Mouse (Mus musculus) heart, embryonic 15.5 days (tissue): ENCODE results near the gene Gm29427. TPM values are rescaled to one million over a fixed set of nuclear protein-coding genes. Genes with fewer than 3 reads are reported as not detected.

Experiments used
- ATAC-seq: fragments of 200-750 bp; cut with Nextera tagmentation; replicated peaks from 2 replicates; pipeline ENCODE4 v1.8.0; 2017; ENCODE audit warnings: low read depth, moderate TSS enrichment; ENCODE audit not compliant: insufficient number of reproducible peaks, insufficient read depth, low FRiP score
- H3K27ac ChIP-seq: fragments of 300-500 bp; sonication (generic); 2 replicates; pipeline ENCODE4 v1.5.1; 2015; ENCODE audit warnings: mild to moderate bottlenecking, inconsistent platforms
- H3K27me3 ChIP-seq: fragments of 300-500 bp; sonication (generic); 2 replicates; pipeline ENCODE4 v1.6.1; 2015; ENCODE audit warnings: inconsistent platforms
- H3K36me3 ChIP-seq: fragments of 300-500 bp; sonication (generic); 2 replicates; pipeline ENCODE4 v1.6.1; 2015; ENCODE audit warnings: mild to moderate bottlenecking, inconsistent platforms
- H3K4me1 ChIP-seq: fragments of 300-500 bp; sonication (generic); replicated peaks from 2 replicates; pipeline ENCODE4 v1.6.1; 2015; ENCODE audit warnings: inconsistent platforms
- H3K4me2 ChIP-seq: fragments of 300-500 bp; sonication (generic); 2 replicates; pipeline ENCODE4 v1.6.1; 2015; ENCODE audit warnings: inconsistent platforms, mild to moderate bottlenecking, moderate library complexity
- H3K4me3 ChIP-seq: fragments of 300-500 bp; sonication (generic); 2 replicates; pipeline ENCODE4 v1.5.1; 2015; ENCODE audit warnings: mild to moderate bottlenecking, inconsistent platforms
- H3K9ac ChIP-seq: fragments of 300-500 bp; sonication (generic); 2 replicates; pipeline ENCODE4 v1.6.1; 2015; ENCODE audit warnings: mild to moderate bottlenecking, inconsistent platforms
- H3K9me3 ChIP-seq: fragments of 300-500 bp; sonication (generic); replicated peaks from 2 replicates; pipeline ENCODE4 v1.6.1; 2016; ENCODE audit warnings: inconsistent platforms
- WGBS: fragments of 180-500 bp; shearing (Covaris S2); methylation state at CpG from one replicate; pipeline ENCODE4 v1.1.7; 2015; ENCODE audit warnings: mixed read lengths; 5-methylcytosine and 5-hydroxymethylcytosine counted together
- polyA plus RNA-seq: library from polyadenylated mRNA; unstranded; fragments of >200 nt; fragmentation: Nextera tagmentation; extraction: Ambion mirVana; gene quantifications from 2 replicates; pipeline ENCODE4 v1.2.1, GENCODE M21; 2015

The Gm29427 gene
- polyA plus RNA-seq, 1 experiment from 2014 or later, result not detected

- 36% methylated on average over 15 of the region's 15 CpGs for WGBS
- Histone ChIP-seq H3K9me3 (no peaks in the 10 kb centered on the region), H3K4me3 (no peak overlapping the region), H3K27ac (peak overlapping the region; percentile 52), H3K27me3 (0 out of 2 replicates have a peak, but pooled peaks cover 5% of the 10 kb centered on the region), H3K4me2 (peak overlapping the region; percentile 36), H3K4me1 (peaks cover 17% of the 10 kb centered on the region), H3K9ac (peak overlapping the region; percentile 16; the same call in 1 of the 2 replicates), H3K36me3 (no peaks in the 10 kb centered on the region)
- ATAC-seq, result peak; percentile 39; the same call in 1 of the 2 replicates
These were observed 25.5 kb upstream of the Gm29427 start for GRCm38 (mm10) chr1:130740781-130741720.

- Histone ChIP-seq H3K4me2 (no peak overlapping the region), H3K4me1 (peaks cover 17% of the 10 kb centered on the region), H3K27ac (no peak overlapping the region), H3K9me3 (no peaks in the 10 kb centered on the region), H3K4me3 (no peak overlapping the region), H3K36me3 (no peaks in the 10 kb centered on the region), H3K9ac (no peak overlapping the region), H3K27me3 (0 out of 2 replicates have a peak, but pooled peaks cover 5% of the 10 kb centered on the region)
- 40% methylated on average over 4 of the region's 4 CpGs for WGBS
- ATAC-seq, result no peak
These were observed 24.6 kb upstream of the Gm29427 start for GRCm38 (mm10) chr1:130740227-130740648.

- H3K27me3 ChIP-seq, result 0 out of 2 replicates have a peak, but pooled peaks cover 5% of the 10 kb centered on the region
- no peak overlapping the region for H3K9ac ChIP-seq
- no peak overlapping the region for H3K27ac ChIP-seq
- peaks cover 22% of the 10 kb centered on the region for H3K4me1 ChIP-seq
- no peaks in the 10 kb centered on the region for H3K36me3 ChIP-seq
- no peaks in the 10 kb centered on the region for H3K9me3 ChIP-seq
- WGBS, result 82% methylated on average over 3 of the region's 3 CpGs
- H3K4me3 ChIP-seq, result no peak overlapping the region
- H3K4me2 ChIP-seq, result no peak overlapping the region
- ATAC-seq, result no peak
These were observed 24.0 kb upstream of the Gm29427 start for GRCm38 (mm10) chr1:130739636-130740035.

- no peak overlapping the region for H3K4me2 ChIP-seq
- no peak overlapping the region for H3K9ac ChIP-seq
- no peaks in the 10 kb centered on the region for H3K36me3 ChIP-seq
- peaks cover 22% of the 10 kb centered on the region for H3K4me1 ChIP-seq
- WGBS, result 74% methylated on average over 3 of the region's 3 CpGs
- 0 out of 2 replicates have a peak, but pooled peaks cover 5% of the 10 kb centered on the region for H3K27me3 ChIP-seq
- H3K4me3 ChIP-seq, result no peak overlapping the region
- no peak for ATAC-seq
- no peak overlapping the region for H3K27ac ChIP-seq
- H3K9me3 ChIP-seq, result no peaks in the 10 kb centered on the region
These were observed 23.0 kb upstream of the Gm29427 start for GRCm38 (mm10) chr1:130738551-130739106.

- peaks cover 26% of the 10 kb centered on the region for H3K4me1 ChIP-seq
- no peak overlapping the region for H3K9ac ChIP-seq
- no peaks in the 10 kb centered on the region for H3K9me3 ChIP-seq
- H3K4me2 ChIP-seq, result no peak overlapping the region
- no peak overlapping the region for H3K4me3 ChIP-seq
- H3K36me3 ChIP-seq, result no peaks in the 10 kb centered on the region
- H3K27me3 ChIP-seq, result 0 out of 2 replicates have a peak, but pooled peaks cover 5% of the 10 kb centered on the region
- H3K27ac ChIP-seq, result no peak overlapping the region
- WGBS, result 85% methylated on average over 7 of the region's 7 CpGs
- no peak for ATAC-seq
These were observed 22.3 kb upstream of the Gm29427 start for GRCm38 (mm10) chr1:130737916-130738315.

- H3K36me3 ChIP-seq, result no peaks in the 10 kb centered on the region
- ATAC-seq, result no peak
- WGBS, result 47% methylated on average over 11 of the region's 11 CpGs
- H3K9me3 ChIP-seq, result no peaks in the 10 kb centered on the region
- no peak overlapping the region for H3K4me2 ChIP-seq
- no peak overlapping the region for H3K9ac ChIP-seq
- 0 out of 2 replicates have a peak, but pooled peaks cover 5% of the 10 kb centered on the region for H3K27me3 ChIP-seq
- H3K27ac ChIP-seq, result no peak overlapping the region
- peaks cover 26% of the 10 kb centered on the region for H3K4me1 ChIP-seq
- no peak overlapping the region for H3K4me3 ChIP-seq
These were observed 21.8 kb upstream of the Gm29427 start for GRCm38 (mm10) chr1:130737411-130737881.

GRCm38 (mm10) chr1:130734852-130735251 lies 19.3 kb upstream of the Gm29427 start:
- Histone ChIP-seq H3K36me3 (no peaks in the 10 kb centered on the region), H3K4me1 (peaks cover 19% of the 10 kb centered on the region), H3K27me3 (0 out of 2 replicates have a peak, but pooled peaks cover 5% of the 10 kb centered on the region), H3K27ac (no peak overlapping the region), H3K9ac (no peak overlapping the region), H3K9me3 (no peaks in the 10 kb centered on the region), H3K4me3 (no peak overlapping the region), H3K4me2 (no peak overlapping the region)
- no peak for ATAC-seq
- 50% methylated on average over 8 of the region's 8 CpGs for WGBS

- H3K4me3 ChIP-seq, result no peak overlapping the region
- no peaks in the 10 kb centered on the region for H3K9me3 ChIP-seq
- no peak for ATAC-seq
These were observed 18.9 kb upstream of the Gm29427 start for GRCm38 (mm10) chr1:130734452-130734851.

GRCm38 (mm10) chr1:130733671-130734070 lies 18.1 kb upstream of the Gm29427 start:
- Histone ChIP-seq H3K9ac (no peak overlapping the region), H3K4me2 (no peak overlapping the region), H3K9me3 (no peaks in the 10 kb centered on the region), H3K27me3 (0 out of 2 replicates have a peak, but pooled peaks cover 5% of the 10 kb centered on the region), H3K36me3 (no peaks in the 10 kb centered on the region), H3K27ac (no peak overlapping the region), H3K4me3 (no peak overlapping the region), H3K4me1 (peaks cover 19% of the 10 kb centered on the region)
- 86% methylated on average over 4 of the region's 4 CpGs for WGBS
- no peak for ATAC-seq

More at GRCm38 (mm10) chr1:130734452-130734851, 18.9 kb upstream of the Gm29427 start:
- Histone ChIP-seq H3K27me3 (0 out of 2 replicates have a peak, but pooled peaks cover 5% of the 10 kb centered on the region), H3K36me3 (no peaks in the 10 kb centered on the region), H3K27ac (no peak overlapping the region), H3K4me2 (no peak overlapping the region), H3K4me1 (peaks cover 19% of the 10 kb centered on the region), H3K9ac (no peak overlapping the region)
- 56% methylated on average over 5 of the region's 5 CpGs for WGBS

- H3K27me3 ChIP-seq, result 0 out of 2 replicates have a peak, but pooled peaks cover 3% of the 10 kb centered on the region
- no peak for ATAC-seq
- H3K4me1 ChIP-seq, result peaks cover 19% of the 10 kb centered on the region
- no peak overlapping the region for H3K27ac ChIP-seq
- H3K4me2 ChIP-seq, result no peak overlapping the region
- no peak overlapping the region for H3K9ac ChIP-seq
- H3K36me3 ChIP-seq, result no peaks in the 10 kb centered on the region
- H3K9me3 ChIP-seq, result no peaks in the 10 kb centered on the region
- no peak overlapping the region for H3K4me3 ChIP-seq
- 76% methylated on average over 13 of the region's 13 CpGs for WGBS
These were observed 17.4 kb upstream of the Gm29427 start for GRCm38 (mm10) chr1:130732706-130733658.
